Mouse (Mus musculus) forebrain, embryonic 12.5 days (tissue): ENCODE results near the gene Lct. TPM values are rescaled to one million over a fixed set of nuclear protein-coding genes. Genes with fewer than 3 reads are reported as not detected.
A peak's percentile ranks its signal among the peaks of the same experiment; 100 is the strongest.

Experiments
- ATAC-seq: fragments of 200-750 bp; cut with Nextera tagmentation; 2 replicates; pipeline ENCODE4 v1.8.0; 2017; ENCODE audit warnings: moderate TSS enrichment; ENCODE audit not compliant: low FRiP score
- H3K27ac ChIP-seq: fragments of 300-500 bp; sonication (generic); 2 replicates; pipeline ENCODE4 v1.5.1; 2016; ENCODE audit warnings: mild to moderate bottlenecking
- H3K27me3 ChIP-seq: fragments of 300-500 bp; sonication (generic); 2 replicates; pipeline ENCODE4 v1.6.1; 2016; ENCODE audit warnings: mild to moderate bottlenecking
- H3K36me3 ChIP-seq: fragments of 300-500 bp; sonication (generic); replicated peaks from 2 replicates; pipeline ENCODE4 v1.6.1; 2016; ENCODE audit warnings: mild to moderate bottlenecking
- H3K4me1 ChIP-seq: fragments of 300-500 bp; sonication (generic); 2 replicates; pipeline ENCODE4 v1.6.1; 2016
- H3K4me2 ChIP-seq: fragments of 300-500 bp; sonication (generic); 2 replicates; pipeline ENCODE4 v1.6.1; 2016; ENCODE audit warnings: mild to moderate bottlenecking, moderate library complexity
- H3K4me3 ChIP-seq: fragments of 300-500 bp; sonication (generic); replicated peaks from 2 replicates; pipeline ENCODE4 v1.5.1; 2016; ENCODE audit warnings: mild to moderate bottlenecking
- H3K9ac ChIP-seq: fragments of 300-500 bp; sonication (generic); 2 replicates; pipeline ENCODE4 v1.6.1; 2016; ENCODE audit warnings: mild to moderate bottlenecking
- H3K9me3 ChIP-seq: fragments of 300-500 bp; sonication (generic); 2 replicates; pipeline ENCODE4 v1.6.1; 2016
- WGBS: fragments of 180-500 bp; shearing (Covaris S2); methylation state at CpG from one replicate; pipeline ENCODE4 v1.1.7; 2016; 5-methylcytosine and 5-hydroxymethylcytosine counted together
- polyA plus RNA-seq: library from polyadenylated mRNA; unstranded; fragments of >200 nt; fragmentation: Nextera tagmentation; extraction: Ambion mirVana; gene quantifications from 2 replicates; pipeline ENCODE4 v1.2.1, GENCODE M21; 2016

Gene Lct
- 0.13 and 0.24 TPM in 2 replicates for polyA plus RNA-seq

- no peaks in the 10 kb centered on the region for H3K4me1 ChIP-seq
- peaks cover 59% of the 10 kb centered on the region for H3K36me3 ChIP-seq
- no peak for ATAC-seq
- H3K9ac ChIP-seq: no peak within 1 kb of the TSS
- no peak within 1 kb of the TSS for H3K4me3 ChIP-seq
- H3K27me3 ChIP-seq: no peaks in the 10 kb centered on the region
- 75% methylated on average over 3 of the region's 3 CpGs for WGBS
- no peak within 1 kb of the TSS for H3K4me2 ChIP-seq
- H3K27ac ChIP-seq: no peak within 1 kb of the TSS
- no peaks in the 10 kb centered on the region for H3K9me3 ChIP-seq
These were observed at the start of gene Lct for GRCm38 (mm10) chr1:128328218-128328617. TSS of gene Lct (minus strand) at chr1:128328318.

- 88% methylated on average over 4 of the region's 4 CpGs for WGBS
- no peak overlapping the region for H3K27ac ChIP-seq
- H3K9ac ChIP-seq: no peak overlapping the region
- H3K36me3 ChIP-seq: peaks cover 19% of the 10 kb centered on the region
- H3K4me2 ChIP-seq: no peak overlapping the region
- no peak overlapping the region for H3K4me3 ChIP-seq
- ATAC-seq: no peak
- no peaks in the 10 kb centered on the region for H3K27me3 ChIP-seq
- no peaks in the 10 kb centered on the region for H3K4me1 ChIP-seq
- no peaks in the 10 kb centered on the region for H3K9me3 ChIP-seq
These were observed 48.7 kb upstream of the Lct start for GRCm38 (mm10) chr1:128376841-128377240.

- Histone ChIP-seq H3K4me2 (no peak overlapping the region), H3K27me3 (no peaks in the 10 kb centered on the region), H3K36me3 (peaks cover 10% of the 10 kb centered on the region), H3K9ac (no peak overlapping the region), H3K4me3 (no peak overlapping the region), H3K9me3 (no peaks in the 10 kb centered on the region), H3K4me1 (no peaks in the 10 kb centered on the region), H3K27ac (no peak overlapping the region)
- 85% methylated on average over 7 of the region's 7 CpGs for WGBS
- no peak for ATAC-seq
These were observed 44.2 kb upstream of the Lct start for GRCm38 (mm10) chr1:128372143-128372860.

GRCm38 (mm10) chr1:128368732-128369441 is 40.8 kb upstream of the Lct start:
- H3K36me3 ChIP-seq: peaks cover 11% of the 10 kb centered on the region
- H3K9ac ChIP-seq: no peak overlapping the region
- H3K4me1 ChIP-seq: no peaks in the 10 kb centered on the region
- no peaks in the 10 kb centered on the region for H3K27me3 ChIP-seq
- no peak overlapping the region for H3K27ac ChIP-seq
- 58% methylated on average over 5 of the region's 5 CpGs for WGBS
- peak; percentile 72 for ATAC-seq
- H3K4me3 ChIP-seq: no peak overlapping the region
- no peaks in the 10 kb centered on the region for H3K9me3 ChIP-seq
- H3K4me2 ChIP-seq: no peak overlapping the region

DNA sequence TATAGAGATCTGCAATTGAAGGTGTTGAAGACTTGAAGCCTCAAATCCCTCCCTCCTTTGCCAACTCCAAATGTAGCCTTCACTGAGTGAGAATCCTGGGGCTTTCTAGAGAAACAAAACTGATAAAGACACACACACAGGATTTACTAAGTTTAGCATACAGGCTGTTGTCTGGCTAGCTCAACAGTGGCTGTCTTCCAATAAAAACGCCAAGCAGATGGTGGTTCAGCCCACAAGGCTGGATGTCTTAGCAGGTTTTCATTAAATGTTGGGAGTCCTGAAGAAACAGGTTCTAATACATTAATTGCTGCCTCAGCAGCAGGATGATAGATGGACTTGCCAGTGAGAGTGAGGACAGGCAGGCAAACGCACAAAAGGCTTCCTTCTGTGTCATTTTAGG is 32.5 kb upstream of the Lct start:
- H3K27ac ChIP-seq: no peak overlapping the region
- H3K27me3 ChIP-seq: no peaks in the 10 kb centered on the region
- H3K9ac ChIP-seq: no peak overlapping the region
- H3K36me3 ChIP-seq: peaks cover 26% of the 10 kb centered on the region
- no peak overlapping the region for H3K4me3 ChIP-seq
- no peak overlapping the region for H3K4me2 ChIP-seq
- no peak for ATAC-seq
- WGBS: 83% methylated on average over 2 of the region's 2 CpGs
- no peaks in the 10 kb centered on the region for H3K9me3 ChIP-seq
- peaks cover 19% of the 10 kb centered on the region for H3K4me1 ChIP-seq

- peak within 1 kb of the TSS; percentile 82 for H3K27ac ChIP-seq
- peak within 1 kb of the TSS; percentile 71 for H3K4me3 ChIP-seq
- no peaks in the 10 kb centered on the region for H3K27me3 ChIP-seq
- ATAC-seq: peak; percentile 100
- H3K4me2 ChIP-seq: peak within 1 kb of the TSS; percentile 63
- peaks cover 30% of the 10 kb centered on the region for H3K36me3 ChIP-seq
- 2% methylated on average over 38 of the region's 38 CpGs for WGBS
- H3K4me1 ChIP-seq: peaks cover 19% of the 10 kb centered on the region
- H3K9ac ChIP-seq: peak within 1 kb of the TSS; percentile 70
- no peaks in the 10 kb centered on the region for H3K9me3 ChIP-seq
These were observed 31.6 kb upstream of the Lct start, which contains the start of gene Mcm6 for GRCm38 (mm10) chr1:128359554-128360376. TSS of gene Mcm6 (minus strand) at chr1:128359664.

DNA sequence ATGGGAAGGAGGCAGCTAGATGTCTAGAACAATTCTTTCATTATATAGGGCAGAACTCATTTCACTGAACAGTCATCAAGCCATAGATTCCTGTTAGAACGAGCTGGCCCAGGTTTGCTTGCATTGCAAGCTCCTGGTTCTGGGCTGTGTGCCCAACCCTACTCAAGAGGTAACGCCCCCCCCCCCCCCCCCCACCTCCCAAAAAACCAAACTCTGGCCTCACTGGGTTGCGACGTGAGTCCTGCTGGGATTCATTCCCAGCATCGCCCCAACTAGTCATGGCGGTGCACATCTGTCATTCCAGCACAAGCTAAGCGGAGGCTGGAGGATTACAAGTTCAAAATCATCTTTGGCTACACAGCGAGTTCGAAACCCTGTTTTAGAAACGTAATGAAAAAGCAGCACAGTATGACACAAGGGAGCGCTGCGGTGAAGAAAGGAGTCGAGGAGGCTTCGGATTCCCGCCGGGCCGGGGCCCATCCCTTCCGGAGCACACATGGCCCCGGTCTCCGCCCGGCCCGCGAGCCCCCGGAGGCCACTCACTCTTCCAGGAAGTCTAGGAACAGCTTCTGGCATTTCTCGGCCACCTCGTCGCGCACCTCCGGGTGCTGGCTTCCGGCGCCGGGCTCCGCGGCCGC is 30.9 kb upstream of the Lct start:
- peak overlapping the region; percentile 70 for H3K9ac ChIP-seq
- no peaks in the 10 kb centered on the region for H3K27me3 ChIP-seq
- H3K9me3 ChIP-seq: no peaks in the 10 kb centered on the region
- peak; percentile 81 for ATAC-seq
- under 1% methylated on average over 35 of the region's 35 CpGs for WGBS
- peak overlapping the region; percentile 82 for H3K27ac ChIP-seq
- peak overlapping the region; percentile 63 for H3K4me2 ChIP-seq
- peaks cover 19% of the 10 kb centered on the region for H3K4me1 ChIP-seq
- peaks cover 33% of the 10 kb centered on the region for H3K36me3 ChIP-seq
- peak overlapping the region; percentile 71 for H3K4me3 ChIP-seq

DNA sequence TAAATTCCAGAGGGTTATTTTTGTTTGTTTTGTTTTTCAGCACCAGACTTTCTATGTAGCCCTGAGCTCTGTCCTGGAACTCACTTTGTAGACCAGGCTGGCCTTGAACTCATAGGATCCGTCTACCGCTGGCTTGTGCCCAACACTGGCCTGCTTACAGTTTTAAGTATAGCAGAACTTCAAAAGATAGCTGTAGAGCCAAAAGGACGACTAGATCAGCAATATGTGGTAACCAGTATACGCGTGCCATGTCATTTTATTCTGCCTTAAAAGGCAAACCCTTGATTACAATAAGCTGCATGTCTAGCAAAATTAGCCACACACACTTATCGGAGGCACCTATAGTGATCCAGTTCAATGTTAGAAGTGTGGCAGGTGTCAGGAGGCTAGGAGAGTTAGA is 30.2 kb upstream of the Lct start:
- H3K4me3 ChIP-seq: peak overlapping the region; percentile 71
- peaks cover 38% of the 10 kb centered on the region for H3K36me3 ChIP-seq
- H3K4me1 ChIP-seq: peaks cover 19% of the 10 kb centered on the region
- peak overlapping the region; percentile 63 for H3K4me2 ChIP-seq
- 70% methylated on average over 6 of the region's 6 CpGs for WGBS
- ATAC-seq: no peak
- H3K9me3 ChIP-seq: no peaks in the 10 kb centered on the region
- no peak overlapping the region; the same call in 1 of the 2 replicates for H3K27ac ChIP-seq
- H3K9ac ChIP-seq: peak overlapping the region; percentile 70
- no peaks in the 10 kb centered on the region for H3K27me3 ChIP-seq

DNA sequence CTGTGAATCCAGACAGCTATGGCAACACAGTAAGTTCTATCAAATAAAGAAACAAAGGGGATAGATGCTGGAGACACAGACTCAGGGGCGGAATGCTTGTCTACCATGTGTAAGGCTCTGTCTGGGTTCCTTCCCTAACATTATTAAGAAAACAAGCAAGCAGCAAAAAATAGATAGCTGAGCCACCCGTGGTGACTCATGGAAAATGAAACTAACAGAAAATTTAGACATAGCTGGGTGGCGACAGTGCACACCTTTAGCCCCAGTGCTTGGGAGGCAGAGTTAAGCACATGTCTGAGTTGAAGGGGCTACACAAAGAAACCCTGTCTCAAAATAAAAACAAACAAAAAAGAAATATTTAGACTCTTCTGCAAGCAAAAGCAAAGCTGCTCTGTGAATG is 29.3 kb upstream of the Lct start:
- WGBS: 66% methylated on average over 3 of the region's 3 CpGs
- Histone ChIP-seq H3K4me3 (peak overlapping the region; percentile 71), H3K4me2 (peak overlapping the region; percentile 63), H3K9ac (peak overlapping the region; percentile 70), H3K27ac (0 out of 2 replicates have a peak overlapping the region, but pooled peaks have one; percentile 13), H3K36me3 (peaks cover 38% of the 10 kb centered on the region), H3K27me3 (no peaks in the 10 kb centered on the region), H3K9me3 (no peaks in the 10 kb centered on the region), H3K4me1 (peaks cover 19% of the 10 kb centered on the region)
- ATAC-seq: no peak

DNA sequence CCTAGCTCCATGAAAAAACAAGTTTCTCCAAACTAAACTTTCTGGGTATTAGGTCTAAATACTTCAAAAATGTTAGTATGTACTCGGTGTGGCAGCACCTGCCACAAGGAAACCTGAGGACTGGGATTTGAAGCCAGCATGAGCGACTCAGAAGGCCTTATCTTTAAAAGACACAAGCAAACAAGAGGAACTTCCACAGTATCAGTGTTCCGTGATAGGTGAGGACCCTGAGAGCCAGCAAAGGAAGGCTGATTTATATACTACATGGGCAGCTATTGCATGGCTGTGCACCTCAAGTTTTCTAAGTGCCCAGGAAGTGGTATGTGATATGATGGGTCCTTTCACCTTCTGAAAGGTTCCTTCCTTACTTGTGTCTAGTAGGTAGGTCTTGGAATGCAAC is 25.0 kb upstream of the Lct start:
- no peaks in the 10 kb centered on the region for H3K9me3 ChIP-seq
- 91% methylated on average over 3 of the region's 3 CpGs for WGBS
- no peaks in the 10 kb centered on the region for H3K27me3 ChIP-seq
- no peak overlapping the region for H3K9ac ChIP-seq
- no peak overlapping the region for H3K4me3 ChIP-seq
- peaks cover 73% of the 10 kb centered on the region for H3K36me3 ChIP-seq
- H3K4me1 ChIP-seq: peaks cover 14% of the 10 kb centered on the region
- no peak overlapping the region for H3K4me2 ChIP-seq
- ATAC-seq: no peak
- H3K27ac ChIP-seq: no peak overlapping the region

GRCm38 (mm10) chr1:128344232-128344631 is 16.1 kb upstream of the Lct start:
- Histone ChIP-seq H3K4me3 (no peak overlapping the region), H3K27me3 (no peaks in the 10 kb centered on the region), H3K9me3 (no peaks in the 10 kb centered on the region), H3K9ac (no peak overlapping the region), H3K36me3 (peaks cover 86% of the 10 kb centered on the region), H3K4me1 (0 out of 2 replicates have a peak, but pooled peaks cover 2% of the 10 kb centered on the region), H3K4me2 (no peak overlapping the region), H3K27ac (no peak overlapping the region)
- ATAC-seq: peak; percentile 61; the same call in 1 of the 2 replicates
- WGBS: 23% methylated on average over 10 of the region's 10 CpGs
